8 mouse cellular contexts compared by ENCODE assay signal in genomic region chr4:43629106-43629817, GRCm38 (mm10). TPM values are rescaled to one million over a fixed set of nuclear protein-coding genes. Genes with fewer than 3 reads are reported as not detected.
DNase-seq lines count a peak whose midpoint lies in the region; ATAC-seq and TF ChIP-seq lines count a peak whose summit lies in the region.
"Had no signal": no experiment of that assay in that cellular context is flagged by ENCODE, and none has a peak within 500 bp of the region (broad histone marks: within the 10 kb centered on the region; RNA-seq: fewer than 3 reads in every experiment).

No protein-coding gene starts in this region.

- H3K27ac ChIP-seq in layer of hippocampus, adult 2 months, result 0 out of 2 replicates have a peak overlapping the region, but pooled peaks have one; percentile 67
- no peak overlapping the region for H3K27ac ChIP-seq in hindbrain, embryonic 15.5 days (replicated peaks)
- no peak overlapping the region for H3K27ac ChIP-seq in neural tube, embryonic 14.5 days (ENCODE audit: low read depth, low read length)

- no peak for TF ChIP-seq CTCF in layer of hippocampus, adult 2 months (conservative IDR thresholded peaks at IDR 0.05)

- WGBS in hindbrain, embryonic 15.5 days, result 41% methylated on average over 20 of the region's 20 CpGs
- 45% methylated on average over 20 of the region's 20 CpGs for WGBS in neural tube, embryonic 14.5 days

- H3K4me2 ChIP-seq in hindbrain, embryonic 15.5 days, result peak overlapping the region; percentile 38
- no peak overlapping the region; the same call in 1 of the 2 replicates for H3K4me2 ChIP-seq in neural tube, embryonic 14.5 days (ENCODE audit: low read depth, low read length)

- H3K4me3 ChIP-seq in layer of hippocampus, adult 2 months, result no peak overlapping the region
- H3K4me3 ChIP-seq in hindbrain, embryonic 15.5 days, result no peak overlapping the region
- H3K4me3 ChIP-seq in neural tube, embryonic 14.5 days (ENCODE audit: low read depth, low read length), result no peak overlapping the region
- H3K4me3 ChIP-seq: myocyte had no signal

- H3K9me3 ChIP-seq in hindbrain, embryonic 15.5 days, result 0 out of 2 replicates have a peak, but pooled peaks cover 6% of the 10 kb centered on the region
- H3K9me3 ChIP-seq in neural tube, embryonic 14.5 days (ENCODE audit: control insufficient read depth, low read length), result 0 out of 2 replicates have a peak, but pooled peaks cover 3% of the 10 kb centered on the region

- ATAC-seq in hindbrain, embryonic 15.5 days (ENCODE audit: low FRiP score, low read depth), result no peak
- peak; percentile 51; the same call in 1 of the 2 replicates for ATAC-seq in neural tube, embryonic 14.5 days (ENCODE audit: low read depth)

- H3K4me1 ChIP-seq in hindbrain, embryonic 15.5 days (replicated peaks), result peaks cover 49% of the 10 kb centered on the region
- H3K4me1 ChIP-seq in neural tube, embryonic 14.5 days (ENCODE audit: control insufficient read depth, insufficient read depth, low read length), result peaks cover 29% of the 10 kb centered on the region

- H3K27me3 ChIP-seq in hindbrain, embryonic 15.5 days, result no peaks in the 10 kb centered on the region
- H3K27me3 ChIP-seq in neural tube, embryonic 14.5 days (ENCODE audit: control insufficient read depth, insufficient read depth, low read length), result no peaks in the 10 kb centered on the region

- H3K36me3 ChIP-seq in hindbrain, embryonic 15.5 days, result no peaks in the 10 kb centered on the region
- no peaks in the 10 kb centered on the region for H3K36me3 ChIP-seq in neural tube, embryonic 14.5 days (ENCODE audit: control insufficient read depth, insufficient read depth, low read length)

- H3K9ac ChIP-seq in hindbrain, embryonic 15.5 days, result no peak overlapping the region
- no peak overlapping the region for H3K9ac ChIP-seq in neural tube, embryonic 14.5 days (replicated peaks; ENCODE audit: low read depth, low read length)

- DNase-seq in layer of hippocampus, adult 2 months (ENCODE audit: low spot score in 2 of 2), result peak in 1 of 2 experiments; percentile 22
- no peak for DNase-seq in layer of hippocampus, postnatal 14 days (ENCODE audit: low spot score in 2 of 2)
- peak; percentile 66 to 68 for DNase-seq in cerebellum, postnatal 14 days
- no peak for DNase-seq in adrenal gland, adult 2 months
- no peak for DNase-seq in layer of hippocampus, adult 18-20 months (ENCODE audit: low spot score in 2 of 2)

RNA-seq across cellular contexts. Expression of gene Npr2, which starts 2.5 kb away (rescaled TPM):
- 10 to 100 TPM; 57.4 to 59.3 TPM for total RNA-seq in layer of hippocampus, adult 2 months (2021)
- total RNA-seq in layer of hippocampus, postnatal 14 days (2021), result 10 to 100 TPM; 46.9 to 50.0 TPM
- 13.2 TPM in 2 replicates for polyA plus RNA-seq in hindbrain, embryonic 15.5 days (2015; fragmentation: Nextera tagmentation; extraction: Ambion mirVana)
- 15.9 and 19.2 TPM in 2 replicates for polyA plus RNA-seq in neural tube, embryonic 14.5 days (2014; fragmentation: Nextera tagmentation; extraction: Ambion mirVana)
- 10 to 100 TPM; 23.3 to 36.1 TPM for total RNA-seq in adrenal gland, adult 2 months (2021)
- 34.1 and 38.0 TPM in 2 replicates for polyA plus RNA-seq in adrenal gland, adult 2 months (2012; rRNA removed)
- total RNA-seq in layer of hippocampus, adult 18-20 months (2021), result 10 to 100 TPM; 47.2 to 52.7 TPM

RNA-seq across cellular contexts. Expression of gene Spag8, which starts 24.1 kb away (rescaled TPM):
- 1 to 10 TPM; 2.0 to 2.5 TPM for total RNA-seq in layer of hippocampus, adult 2 months (2021)
- total RNA-seq in layer of hippocampus, postnatal 14 days (2021), result 1 to 10 TPM in 1 of 2 experiments, under 1 TPM in 1; 0.98 to 2.3 TPM
- 6.9 and 7.0 TPM in 2 replicates for polyA plus RNA-seq in hindbrain, embryonic 15.5 days (2015; fragmentation: Nextera tagmentation; extraction: Ambion mirVana)
- polyA plus RNA-seq in neural tube, embryonic 14.5 days (2014; fragmentation: Nextera tagmentation; extraction: Ambion mirVana), result 2.4 and 4.6 TPM in 2 replicates
- total RNA-seq in adrenal gland, adult 2 months (2021), result under 1 TPM; 0.26 to 0.45 TPM
- polyA plus RNA-seq in adrenal gland, adult 2 months (2012; rRNA removed), result 1.2 and 2.2 TPM in 2 replicates
- total RNA-seq in layer of hippocampus, adult 18-20 months (2021), result 1 to 10 TPM; 1.4 to 2.3 TPM

RNA-seq across cellular contexts. Expression of gene Hint2, which starts 27.0 kb away (rescaled TPM):
- 10 to 100 TPM; 31.4 to 32.9 TPM for total RNA-seq in layer of hippocampus, adult 2 months (2021)
- total RNA-seq in layer of hippocampus, postnatal 14 days (2021), result 10 to 100 TPM; 33.1 to 37.8 TPM
- 73.0 and 80.2 TPM in 2 replicates for polyA plus RNA-seq in hindbrain, embryonic 15.5 days (2015; fragmentation: Nextera tagmentation; extraction: Ambion mirVana)
- 67.1 and 73.9 TPM in 2 replicates for polyA plus RNA-seq in neural tube, embryonic 14.5 days (2014; fragmentation: Nextera tagmentation; extraction: Ambion mirVana)
- total RNA-seq in adrenal gland, adult 2 months (2021), result 10 to 100 TPM; 48.8 to 96.9 TPM
- 78.7 and 106 TPM in 2 replicates for polyA plus RNA-seq in adrenal gland, adult 2 months (2012; rRNA removed)
- total RNA-seq in layer of hippocampus, adult 18-20 months (2021), result 10 to 100 TPM; 31.3 to 36.7 TPM

RNA-seq across cellular contexts. Expression of gene Tmem8b, which starts 39.5 kb away (rescaled TPM):
- total RNA-seq in layer of hippocampus, adult 2 months (2021), result 10 to 100 TPM; 74.8 to 75.5 TPM
- total RNA-seq in layer of hippocampus, postnatal 14 days (2021), result 10 to 100 TPM; 55.8 to 57.6 TPM
- 14.2 and 15.4 TPM in 2 replicates for polyA plus RNA-seq in hindbrain, embryonic 15.5 days (2015; fragmentation: Nextera tagmentation; extraction: Ambion mirVana)
- polyA plus RNA-seq in neural tube, embryonic 14.5 days (2014; fragmentation: Nextera tagmentation; extraction: Ambion mirVana), result 11.4 and 13.3 TPM in 2 replicates
- 1 to 10 TPM; 4.6 to 5.0 TPM for total RNA-seq in adrenal gland, adult 2 months (2021)
- polyA plus RNA-seq in adrenal gland, adult 2 months (2012; rRNA removed), result 14.7 and 17.5 TPM in 2 replicates
- 10 to 100 TPM; 68.2 to 72.1 TPM for total RNA-seq in layer of hippocampus, adult 18-20 months (2021)

RNA-seq across cellular contexts. Expression of gene Fam221b, which starts 39.7 kb away (rescaled TPM):
- total RNA-seq in layer of hippocampus, adult 2 months (2021), result 1 to 10 TPM; 1.4 to 1.5 TPM
- 1 to 10 TPM; 1.2 TPM for total RNA-seq in layer of hippocampus, postnatal 14 days (2021)
- 1.5 and 1.9 TPM in 2 replicates for polyA plus RNA-seq in hindbrain, embryonic 15.5 days (2015; fragmentation: Nextera tagmentation; extraction: Ambion mirVana)
- polyA plus RNA-seq in neural tube, embryonic 14.5 days (2014; fragmentation: Nextera tagmentation; extraction: Ambion mirVana), result 1.6 and 1.7 TPM in 2 replicates
- under 1 TPM; 0.23 to 0.24 TPM for total RNA-seq in adrenal gland, adult 2 months (2021)
- polyA plus RNA-seq in adrenal gland, adult 2 months (2012; rRNA removed), result not detected in 2 replicates
- total RNA-seq in layer of hippocampus, adult 18-20 months (2021), result 1 to 10 TPM; 1.5 to 1.8 TPM

Comparison
In these comparisons a context has a peak if more than half of its experiments do, and no peak if none do; other contexts are left out.
1. DNase-seq: peak in cerebellum, postnatal 14 days (2 of 2); none in layer of hippocampus, postnatal 14 days (0 of 2), adrenal gland, adult 2 months (single experiment) and layer of hippocampus, adult 18-20 months (0 of 2).